Mouse (Mus musculus) bone marrow, adult 2 months (tissue): ENCODE data around the gene Tagln3.

Experiments
- CTCF ChIP-seq: fragments of 200-500 bp; IDR thresholded peaks from 2 replicates; pipeline ENCODE4 v1.5.1; 2011; ENCODE audit warnings: low read length, control low read depth; ENCODE audit not compliant: control insufficient read depth, insufficient read depth
- POLR2A ChIP-seq: fragments of 200-500 bp; IDR thresholded peaks from 2 replicates; pipeline ENCODE4 v1.6.1; 2011; ENCODE audit warnings: low read depth, mild to moderate bottlenecking, control low read depth, low read length, borderline replicate concordance; ENCODE audit not compliant: control insufficient read depth

DNA sequence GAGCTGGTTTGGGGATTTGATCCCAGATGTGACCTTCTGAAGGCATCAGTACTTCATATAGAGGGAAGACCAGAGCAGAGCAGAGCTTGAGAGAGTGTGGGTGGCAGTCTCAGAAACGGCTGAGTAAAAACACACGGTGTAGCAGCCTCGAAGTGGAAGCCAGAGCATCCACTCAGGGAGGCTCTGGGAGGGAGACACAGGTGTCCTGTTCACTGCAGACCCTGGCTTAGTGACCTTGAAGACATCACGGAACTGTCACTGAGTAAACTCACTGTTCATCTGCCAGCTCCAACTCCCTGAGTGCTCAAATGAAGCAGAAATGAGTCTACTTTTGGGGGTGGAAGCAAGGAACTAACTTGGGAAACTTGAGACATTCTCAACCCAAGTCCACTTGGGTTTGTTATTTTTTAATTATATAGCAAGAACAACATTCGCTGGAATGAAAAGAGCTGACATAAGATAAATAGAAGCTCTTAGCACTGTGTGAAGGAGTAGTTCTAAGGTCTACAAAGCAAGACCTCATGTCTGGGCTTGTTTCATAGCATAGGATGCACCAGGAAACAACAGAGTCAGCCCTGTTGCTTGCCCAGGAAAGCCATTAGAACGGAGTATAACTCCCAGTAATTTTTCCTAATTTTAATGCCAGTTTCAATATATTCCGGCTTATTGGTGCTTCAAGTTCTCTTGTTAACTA, 41.5 kb upstream of the Tagln3 start:
- TF ChIP-seq POLR2A (no peak), CTCF (no peak)
